Mouse (Mus musculus) kidney, postnatal 36 days (tissue): ENCODE results near the gene Stt3b.

Source experiments
- DNase-seq, 2 experiments: peaks; one replicate each; pipeline ENCODE4 v3.0.0; 2021 to 2022; ENCODE audit warnings: mixed read lengths in 2 of 2

Gene Stt3b

DNA sequence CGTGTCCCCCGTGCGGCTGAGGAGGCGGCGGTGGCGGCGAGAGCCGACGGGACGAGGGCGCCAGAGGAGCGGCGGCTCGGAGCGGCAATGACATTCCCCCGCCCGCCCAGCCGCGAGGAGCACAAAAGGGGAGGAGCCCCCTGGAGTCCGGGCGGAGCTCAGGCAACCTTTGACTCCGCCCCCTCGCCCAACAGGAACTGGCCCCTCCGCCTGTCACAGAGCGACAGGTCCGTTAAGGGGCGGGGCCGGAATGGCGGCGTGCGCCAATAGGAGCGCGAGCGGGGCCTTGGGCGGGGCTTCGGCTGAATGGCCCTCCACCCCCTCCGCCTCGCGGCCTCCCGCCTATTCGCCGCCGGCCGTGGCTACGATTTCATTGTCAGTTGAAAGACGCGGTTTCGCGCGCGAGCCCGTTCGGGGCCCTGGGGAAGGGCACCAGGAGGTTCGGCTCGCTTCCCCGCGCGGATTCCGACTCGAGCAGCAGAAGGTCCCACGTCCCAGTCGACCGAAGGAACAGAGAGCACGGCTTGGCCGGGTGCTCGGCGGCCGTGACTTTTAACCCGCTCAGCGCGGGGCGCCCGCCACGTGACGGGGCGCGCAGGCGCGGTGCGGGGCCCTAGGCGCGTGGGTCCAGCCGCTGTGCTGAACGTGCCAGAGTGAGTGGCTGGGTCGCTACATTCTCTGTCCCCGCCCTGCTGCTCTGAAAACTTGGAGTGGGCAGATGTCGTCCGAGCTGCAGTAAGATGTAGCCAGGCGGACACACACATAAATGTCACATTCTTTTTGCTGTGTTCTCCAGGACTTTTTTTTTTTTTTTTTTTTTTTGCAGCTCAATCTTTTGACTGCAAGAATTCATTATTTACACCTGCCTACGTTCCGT is at the start of gene Stt3b:
Gene Stt3b, minus strand, starts transcription at position 76 of the 877 bp plus-strand sequence.
- DNase-seq: peak; percentile 99 to 100

DNA sequence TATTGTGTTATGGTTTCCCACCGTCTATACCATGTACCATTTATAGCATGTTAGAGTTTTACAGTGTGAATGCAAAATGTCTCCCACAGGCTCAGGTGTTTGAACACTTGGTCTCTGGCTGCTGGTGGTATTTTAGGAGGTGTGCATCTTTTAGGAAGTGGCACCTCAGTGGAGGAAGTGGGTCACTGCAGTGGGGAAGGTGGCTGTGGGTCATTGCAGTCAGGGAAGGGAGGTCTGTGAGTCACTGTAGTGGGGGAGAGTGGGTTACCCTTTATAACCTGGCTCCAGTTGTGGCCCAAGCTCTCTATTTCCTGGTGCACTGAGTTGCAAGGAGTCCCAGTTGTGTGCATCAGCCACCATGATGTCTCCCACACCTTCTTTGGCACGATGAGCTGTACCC is 48.2 kb upstream of the Stt3b start:
- no peak for DNase-seq

DNA sequence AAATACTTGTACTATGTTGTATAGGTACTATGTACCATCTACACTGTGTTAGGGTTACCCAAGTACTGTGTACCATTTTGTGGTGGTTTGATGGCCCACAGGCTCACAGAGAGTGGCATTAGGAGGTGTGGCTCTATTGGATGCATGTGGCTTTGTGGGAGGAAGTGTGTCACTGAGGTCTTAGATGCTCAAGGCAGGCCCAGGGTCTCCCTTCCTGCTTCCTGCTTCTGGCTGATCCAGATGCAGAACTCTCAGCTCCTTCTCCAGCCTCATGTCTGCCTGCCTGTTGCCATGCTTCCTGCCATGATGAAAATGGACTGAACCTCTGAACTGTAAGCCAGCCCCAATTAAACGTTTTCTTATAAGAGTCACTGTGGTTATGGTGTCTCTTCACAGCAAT is 47.8 kb upstream of the Stt3b start:
- DNase-seq: no peak

DNA sequence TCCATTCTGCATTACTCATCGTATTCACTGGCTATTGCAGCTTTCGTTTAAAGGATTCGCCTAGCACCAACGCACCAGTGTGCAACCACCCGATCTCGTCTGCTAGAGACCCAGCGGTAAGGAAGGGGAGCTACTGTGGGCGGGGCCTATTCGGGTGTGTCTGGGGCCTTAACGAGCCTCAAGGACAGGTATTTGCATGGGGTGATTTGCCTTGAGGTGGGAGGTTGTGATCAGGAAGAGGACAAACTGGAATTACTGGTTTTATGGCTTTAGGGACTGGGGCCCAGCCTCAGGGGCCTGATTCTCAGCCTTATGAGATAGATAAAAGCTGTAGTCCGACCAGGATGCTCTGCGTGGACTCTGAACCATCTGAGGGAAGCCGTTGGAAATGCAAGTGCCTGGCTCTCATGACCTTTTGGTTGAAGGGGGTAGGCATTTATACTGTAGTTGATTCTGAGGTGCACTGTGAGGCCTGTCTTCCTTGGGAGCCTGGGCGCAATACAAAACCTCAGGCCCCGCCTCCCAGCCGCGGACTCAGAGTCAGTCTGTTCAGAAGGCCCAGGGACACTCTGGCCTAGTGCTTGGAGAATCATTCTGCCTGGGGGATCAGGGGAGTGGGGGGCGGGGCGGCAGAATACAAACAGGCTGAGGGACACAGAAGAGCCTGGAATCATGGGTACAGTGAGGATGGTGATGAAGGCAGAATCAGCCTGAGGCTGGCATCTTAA is 46.7 kb upstream of the Stt3b start:
- no peak for DNase-seq

DNA sequence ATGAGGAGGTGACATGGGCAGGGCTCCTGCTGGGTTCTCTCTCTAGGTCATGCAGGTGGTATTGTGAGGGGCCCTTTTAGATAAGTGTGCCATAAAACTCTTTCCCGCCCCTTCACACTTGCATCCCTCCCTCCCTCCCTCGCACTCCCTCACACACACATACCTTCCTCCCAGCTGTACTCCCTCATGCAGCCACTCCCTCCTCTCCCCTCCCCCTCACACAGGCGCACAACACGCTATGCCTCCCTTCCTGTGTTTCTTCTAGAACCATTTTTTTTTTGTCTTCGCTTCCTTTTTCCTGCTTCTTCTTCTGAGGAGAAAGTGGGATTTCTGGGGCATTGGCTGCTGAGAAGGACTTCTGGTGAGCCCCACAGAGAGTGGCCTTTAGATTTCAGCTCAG is 45.8 kb upstream of the Stt3b start:
- no peak for DNase-seq

DNA sequence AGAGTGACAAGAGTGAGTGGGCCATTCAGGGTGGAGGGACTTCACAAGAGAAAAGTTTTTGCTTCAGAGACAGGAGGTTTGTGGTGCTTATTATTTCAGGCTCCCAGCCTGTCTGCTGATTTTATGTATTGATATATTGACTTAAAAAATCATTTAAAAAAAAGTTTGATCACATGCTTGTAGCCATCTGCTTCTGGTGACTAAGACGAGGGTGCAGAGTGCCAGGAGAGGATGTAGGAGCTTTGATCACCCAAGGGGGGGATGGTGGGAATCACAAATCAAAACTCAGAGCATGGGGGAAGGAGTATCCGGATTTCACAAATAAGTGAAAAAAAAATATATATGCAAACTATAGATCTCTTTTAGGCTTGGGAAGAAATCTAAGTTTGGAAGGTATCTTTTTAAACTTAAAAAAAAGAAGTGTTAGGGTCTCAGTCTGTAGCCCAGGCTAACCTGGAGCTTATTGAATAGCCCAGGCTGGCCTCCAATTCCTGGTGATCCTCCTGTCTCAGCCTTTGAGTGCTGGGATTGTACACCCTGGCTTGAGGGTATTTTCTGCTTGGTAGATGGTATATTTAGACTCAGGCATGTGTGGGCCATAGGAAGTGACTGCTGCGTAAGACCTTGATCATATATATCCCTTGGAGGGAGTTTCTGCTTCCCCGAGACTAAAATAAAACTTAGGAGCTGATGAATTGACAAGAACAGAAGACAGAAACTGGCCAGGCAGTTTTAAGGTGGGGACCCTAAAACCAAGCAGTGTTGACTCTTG is 39.7 kb upstream of the Stt3b start:
- no peak for DNase-seq

DNA sequence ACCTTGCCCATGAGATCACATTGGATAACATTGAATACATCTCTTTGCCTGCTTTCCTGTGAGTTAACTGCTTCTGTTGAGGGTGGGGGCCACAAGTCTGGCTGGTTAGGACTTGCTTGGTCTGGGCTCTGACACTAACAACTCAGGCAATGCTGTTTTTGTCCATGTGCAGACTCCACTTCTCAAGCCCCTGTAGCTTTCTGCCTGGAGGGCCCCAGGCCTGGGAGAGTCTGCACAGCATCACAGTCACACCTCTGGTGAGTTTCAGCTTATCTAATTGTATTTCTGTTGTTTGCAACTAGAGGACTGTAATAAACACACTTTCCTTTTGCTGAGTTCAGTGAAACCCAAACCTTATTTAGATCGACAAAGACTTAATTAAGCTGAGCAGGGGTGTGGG is 38.9 kb upstream of the Stt3b start:
- DNase-seq: no peak

DNA sequence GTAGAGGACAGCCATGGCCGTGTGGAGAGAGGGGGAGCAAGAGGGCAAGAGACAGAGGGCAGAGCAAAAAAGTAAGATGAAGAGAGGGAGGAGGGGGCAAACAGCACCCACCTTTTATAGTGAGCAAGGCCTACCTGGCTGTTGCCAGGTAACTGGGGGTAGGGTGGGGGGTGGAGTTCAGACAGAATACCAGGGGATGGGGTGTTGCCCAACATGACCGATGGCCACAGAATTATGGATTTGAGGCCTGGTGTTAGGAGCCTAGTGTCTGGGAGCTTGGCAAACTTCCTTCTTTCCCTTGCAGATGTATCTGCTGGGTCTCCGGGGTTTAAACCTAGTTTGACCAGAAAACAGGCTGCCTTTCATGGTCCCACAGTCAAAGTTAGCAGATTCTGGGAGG is 34.7 kb upstream of the Stt3b start:
- no peak for DNase-seq

DNA sequence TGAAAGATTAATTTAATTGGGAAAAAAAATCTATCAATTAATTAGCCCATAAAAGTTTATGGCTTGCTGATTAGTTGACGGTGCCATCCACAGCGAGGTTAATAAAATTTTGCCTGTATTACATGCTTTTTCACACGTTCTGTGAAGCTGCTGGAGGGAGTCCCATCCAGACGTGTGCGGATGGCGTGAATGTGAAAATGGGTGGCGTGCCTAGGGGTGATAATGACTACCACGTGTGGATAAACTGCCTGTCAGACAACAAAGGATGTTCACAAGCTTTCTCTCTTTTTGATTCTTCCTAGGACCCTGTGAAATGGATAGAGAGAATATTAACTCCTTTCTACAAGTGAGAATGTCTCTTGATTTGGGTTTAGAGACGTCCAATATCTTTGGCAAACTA is 31.4 kb upstream of the Stt3b start:
- DNase-seq: no peak

DNA sequence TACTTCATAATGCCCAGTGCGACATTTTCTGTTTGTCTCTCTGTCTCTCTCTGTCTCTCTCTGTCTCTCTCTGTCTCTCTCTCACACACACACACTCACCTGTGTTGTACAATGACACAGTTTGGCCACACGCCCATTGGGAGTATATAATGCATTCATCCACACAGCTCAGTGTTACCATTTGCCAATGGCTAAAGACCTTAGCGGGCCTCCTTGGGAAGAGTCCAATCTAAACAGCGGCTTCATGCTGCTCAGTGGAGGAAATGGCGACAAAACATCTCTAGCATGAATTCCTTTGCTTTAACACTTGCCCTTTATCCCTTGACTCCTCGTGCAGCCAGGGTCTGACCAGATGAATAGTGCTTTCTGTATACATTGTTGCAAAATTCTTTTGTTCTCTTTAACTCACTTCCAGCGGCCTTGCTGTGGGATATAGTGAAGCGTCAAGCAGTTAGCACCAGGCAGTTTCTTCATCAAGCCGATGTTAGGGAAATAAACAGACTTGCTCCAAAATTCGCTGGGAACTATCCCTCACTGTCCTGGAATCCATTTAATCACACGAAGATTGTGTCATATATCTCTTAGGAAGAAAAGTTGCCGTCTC is 30.1 kb upstream of the Stt3b start:
- peak; percentile 41 to 43 for DNase-seq

DNA sequence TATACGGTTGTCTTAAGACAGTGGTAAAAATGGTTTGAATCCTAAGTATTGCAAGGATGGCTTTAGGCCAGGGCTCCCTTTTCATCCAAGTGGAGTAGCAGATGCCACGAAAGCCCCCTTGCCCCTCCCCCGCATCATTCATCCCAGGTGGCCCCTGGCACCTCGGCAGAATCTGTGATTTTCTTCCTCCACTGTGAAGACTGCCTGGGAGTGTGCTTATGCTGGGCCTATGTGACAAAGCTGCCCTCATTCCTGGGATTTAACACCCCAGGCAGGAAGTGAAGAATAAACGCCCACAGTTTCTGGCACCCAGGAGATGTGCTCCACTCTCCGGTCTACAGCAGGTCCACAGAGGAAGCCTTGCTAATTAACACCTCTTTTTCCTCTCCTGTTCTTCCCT is 28.6 kb upstream of the Stt3b start:
- no peak for DNase-seq

DNA sequence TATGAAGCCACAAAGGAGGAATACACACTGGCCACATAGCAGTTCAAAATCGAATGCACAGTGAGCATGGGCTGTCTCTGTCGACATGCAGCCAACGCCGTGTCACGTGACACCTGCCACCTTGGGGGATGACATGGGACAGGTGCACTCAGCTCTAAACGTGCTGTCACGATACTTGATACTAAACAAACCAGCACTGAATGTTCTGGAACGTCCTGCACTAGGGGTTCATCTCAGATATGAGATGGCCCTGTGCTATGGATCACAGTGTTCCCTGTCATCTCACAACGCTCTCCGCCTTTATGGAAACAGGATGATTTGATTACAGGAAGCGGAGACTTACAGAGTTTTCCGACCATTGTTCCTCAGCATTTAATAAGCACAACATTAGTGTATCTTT is 22.8 kb upstream of the Stt3b start:
- DNase-seq: no peak

DNA sequence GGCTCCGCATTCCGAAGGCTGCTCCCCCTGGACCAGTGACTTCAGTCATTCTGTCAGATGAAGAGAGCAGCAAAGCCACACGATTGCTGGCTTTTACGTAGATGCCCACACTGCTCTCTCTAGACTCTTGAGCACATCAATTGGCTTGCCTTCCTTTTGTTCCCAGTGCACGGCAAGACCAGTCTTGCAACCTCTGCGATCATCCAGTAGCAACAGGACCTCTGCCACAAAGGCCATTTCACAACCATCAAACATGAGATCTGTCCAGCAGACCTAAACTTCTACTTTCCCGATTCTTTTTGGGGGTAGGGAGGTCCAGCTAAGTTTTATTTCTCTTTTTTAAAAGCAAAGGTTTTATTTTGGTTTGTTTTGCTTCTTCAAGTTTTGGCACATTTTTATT is 22.1 kb upstream of the Stt3b start:
- DNase-seq: no peak

DNA sequence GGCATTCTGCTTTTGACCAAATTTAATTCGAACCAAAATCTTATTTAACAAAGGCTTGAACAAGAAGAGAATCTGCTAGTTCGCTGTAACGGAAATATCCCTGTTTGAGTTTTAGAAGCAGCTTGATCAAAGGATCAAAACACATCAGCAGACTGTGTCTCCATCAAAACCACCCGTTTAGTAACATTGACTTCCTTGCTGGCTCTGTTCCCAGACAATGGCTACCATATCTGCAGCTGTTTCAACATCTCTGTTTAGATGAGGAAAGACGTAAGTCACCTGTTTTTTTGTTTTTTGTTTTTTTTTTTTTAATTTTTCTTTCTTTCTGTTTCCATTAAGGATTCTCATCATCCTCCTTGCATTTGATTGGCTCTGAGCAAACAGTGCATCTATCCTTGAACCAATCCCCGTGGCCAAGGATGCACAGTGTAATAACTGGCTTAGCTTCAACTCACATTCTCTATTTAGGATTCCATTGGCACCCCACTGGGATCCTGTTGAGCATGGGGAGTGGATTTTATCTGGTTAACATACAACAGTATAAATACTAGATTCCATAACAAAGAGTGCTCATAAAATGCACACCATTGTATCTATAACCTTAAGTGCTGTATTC is 20.7 kb upstream of the Stt3b start:
- no peak for DNase-seq

DNA sequence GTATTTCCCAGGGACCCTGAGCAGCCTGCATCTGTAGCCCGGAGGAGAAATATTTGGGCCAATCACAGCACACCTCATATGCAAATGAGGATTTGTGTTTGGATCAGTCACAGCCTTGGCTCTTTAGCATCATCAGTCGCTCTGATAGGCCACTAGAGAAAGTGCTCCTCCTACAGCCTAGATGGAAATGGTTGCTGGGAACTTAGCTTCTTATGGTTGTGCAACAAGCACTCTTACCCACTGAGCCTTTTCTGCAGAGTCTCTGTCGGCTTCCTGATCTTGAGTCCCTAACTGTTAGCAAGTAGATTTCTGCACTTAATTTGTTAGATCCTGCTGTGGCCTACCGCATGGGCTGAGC is 16.3 kb upstream of the Stt3b start:
- no peak for DNase-seq

DNA sequence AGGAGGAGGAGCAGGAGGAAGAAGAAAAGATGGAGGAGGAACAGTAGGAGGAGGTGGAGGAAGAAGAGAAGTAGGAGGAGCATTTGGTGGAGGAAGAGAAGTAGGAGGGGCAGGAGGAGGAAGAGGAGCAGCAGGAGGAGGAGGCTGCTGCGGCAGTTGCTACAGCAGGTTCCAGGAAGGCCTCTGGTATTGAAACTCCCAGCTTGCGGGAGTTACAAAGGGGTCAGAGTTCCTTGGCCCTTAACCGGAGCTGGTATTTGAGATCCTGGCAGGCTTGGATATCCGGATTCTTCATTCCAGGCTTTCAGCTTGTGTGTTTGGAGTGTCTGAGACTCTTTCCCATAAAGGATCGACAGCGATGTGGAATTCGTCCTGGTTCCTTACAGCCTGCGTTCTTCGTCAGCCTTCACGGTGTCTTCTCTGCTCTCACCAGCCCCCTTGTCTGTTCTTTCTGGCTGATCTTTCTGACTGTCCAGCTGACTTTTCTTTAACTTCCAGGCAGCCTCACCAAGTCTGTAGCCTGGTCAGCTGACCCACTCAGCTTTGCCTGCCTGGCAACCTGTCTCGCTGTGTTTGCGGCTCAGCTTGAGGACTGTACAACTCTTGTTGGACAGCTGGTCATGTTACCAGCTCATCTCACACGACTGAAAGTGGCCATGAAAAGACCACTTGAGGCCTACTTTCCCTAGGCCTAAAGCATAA is 15.8 kb upstream of the Stt3b start:
- DNase-seq: peak; percentile 64 to 69

DNA sequence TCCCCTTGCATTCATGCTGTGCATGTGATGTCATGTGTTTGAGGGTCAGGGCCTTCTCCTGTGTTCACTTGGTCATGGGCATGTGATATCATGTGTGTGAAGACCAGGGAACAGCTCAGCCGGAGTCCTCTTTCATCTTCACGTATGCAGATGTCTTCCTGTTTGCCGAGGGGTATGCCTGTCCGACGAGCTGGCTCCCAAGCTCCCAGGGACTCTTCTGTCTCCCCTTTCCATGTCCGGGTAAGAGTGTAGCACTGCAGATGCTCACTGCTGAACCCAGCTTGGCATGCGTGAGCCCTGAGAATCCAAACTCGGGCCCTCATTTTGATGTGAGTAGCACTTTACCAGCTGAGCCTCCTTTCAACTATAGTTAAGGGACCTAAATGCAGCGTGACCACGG is 13.4 kb upstream of the Stt3b start:
- no peak for DNase-seq

DNA sequence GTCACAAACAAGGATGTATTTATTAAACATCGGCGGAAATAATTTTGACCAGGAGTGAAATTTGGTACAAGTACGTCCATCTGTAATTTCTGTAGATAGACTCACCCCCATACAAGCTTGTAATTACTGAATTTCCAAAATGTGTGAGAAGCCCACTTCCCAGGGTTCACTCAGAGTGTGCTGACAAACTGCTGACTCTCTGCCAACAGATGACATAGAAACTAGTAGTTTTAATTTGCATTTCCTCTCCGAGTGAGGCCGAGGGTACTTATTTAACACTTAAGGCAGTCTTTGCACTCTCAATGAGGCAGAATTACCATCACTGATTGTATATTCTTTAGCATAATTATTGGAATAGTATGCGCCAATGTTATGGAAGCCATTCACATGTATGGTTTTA is 12.2 kb upstream of the Stt3b start:
- DNase-seq: no peak

DNA sequence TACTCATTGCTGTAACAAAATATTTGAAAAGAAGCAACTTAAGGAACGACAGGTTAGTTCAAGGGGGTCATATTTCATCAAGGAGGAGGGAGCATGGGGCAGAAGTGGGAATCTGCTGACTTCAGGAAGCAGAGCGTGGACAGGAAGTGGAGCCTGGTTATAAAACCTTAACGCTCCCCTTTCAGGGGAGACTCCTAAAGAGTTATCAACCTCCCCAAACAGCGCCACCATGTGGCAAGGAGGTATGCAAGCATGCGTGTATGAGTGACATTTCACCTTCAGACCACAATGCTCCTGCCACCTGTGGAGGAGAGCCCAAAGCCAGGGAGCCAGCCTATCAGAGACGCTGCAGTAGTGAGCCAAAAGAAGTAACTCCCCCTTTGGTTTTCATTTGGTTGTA is 10.8 kb upstream of the Stt3b start:
- peak in 1 of 2 experiments; percentile 37 for DNase-seq

DNA sequence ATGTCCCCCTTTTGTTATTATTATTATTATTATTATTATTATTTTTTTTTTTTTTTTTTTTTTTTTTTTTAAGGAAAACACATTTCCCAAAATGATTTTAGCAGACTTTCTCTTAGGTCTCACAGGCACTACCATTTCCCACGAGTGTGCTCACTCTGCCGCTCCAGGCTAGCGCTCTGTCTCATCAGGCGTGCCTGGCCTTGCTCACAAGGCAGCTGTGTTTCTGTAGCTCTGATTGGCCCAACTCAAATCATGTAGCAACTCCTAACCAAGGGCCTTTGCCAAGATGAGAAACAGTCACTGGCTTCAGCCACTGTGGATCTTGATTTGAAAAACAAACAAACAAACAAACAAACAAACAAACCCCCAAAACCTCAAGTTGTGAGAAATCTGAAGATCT is 9.9 kb upstream of the Stt3b start:
- DNase-seq: no peak

DNA sequence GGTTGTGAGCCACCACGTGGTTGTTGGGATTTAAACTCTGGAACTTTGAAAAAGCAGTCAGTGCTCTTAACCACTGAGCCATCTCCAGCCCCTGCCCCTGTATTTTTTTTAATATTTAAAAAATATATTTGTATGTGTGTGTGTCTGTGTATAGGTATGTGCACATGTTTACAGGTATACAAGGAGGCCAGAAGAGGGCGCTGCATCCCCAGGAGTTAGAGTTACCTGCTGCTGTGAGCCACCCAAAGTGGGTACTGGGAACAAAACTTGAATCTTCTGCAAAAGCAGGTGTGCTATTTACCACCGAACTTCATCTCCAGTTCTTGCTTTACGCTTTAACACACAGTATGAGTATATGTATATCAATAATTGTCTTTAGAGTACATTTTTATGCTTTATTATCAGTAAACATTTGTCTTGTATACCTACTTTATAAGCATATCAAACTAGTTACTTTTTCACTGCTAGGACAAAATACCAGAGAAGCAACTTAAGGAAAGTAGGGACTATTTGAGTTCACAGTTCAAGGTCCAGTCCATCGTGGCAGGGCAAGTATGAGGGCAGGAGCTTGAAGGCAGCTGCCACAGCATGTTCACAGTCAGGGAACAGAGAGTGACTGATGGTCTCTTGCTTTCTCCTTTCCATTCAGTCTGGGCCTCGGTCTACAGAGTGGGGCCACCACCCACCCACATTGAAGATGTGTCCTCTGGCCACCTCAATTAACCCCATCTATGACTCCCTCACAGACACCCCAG is 8.6 kb upstream of the Stt3b start:
- DNase-seq: peak; percentile 63 to 65
